Mouse (Mus musculus) left cerebral cortex, postnatal 4 days (tissue): ENCODE measurements at regions not wholly inside any gene's neighbourhood (a gene's known extent, or its start where the extent isn't known, plus 50 kb on each side); places are given as distances from the start of the nearest gene placed in this dataset.

Experiments
- DNase-seq: peaks from one replicate; pipeline ENCODE4 v3.0.0-alpha.2; 2022
- intact Hi-C: fragments of 180-260 bp; cut with DNase I; formaldehyde crosslinking; loops from one replicate; pipeline ENCODE4 v1.15.1; 2025

DNA sequence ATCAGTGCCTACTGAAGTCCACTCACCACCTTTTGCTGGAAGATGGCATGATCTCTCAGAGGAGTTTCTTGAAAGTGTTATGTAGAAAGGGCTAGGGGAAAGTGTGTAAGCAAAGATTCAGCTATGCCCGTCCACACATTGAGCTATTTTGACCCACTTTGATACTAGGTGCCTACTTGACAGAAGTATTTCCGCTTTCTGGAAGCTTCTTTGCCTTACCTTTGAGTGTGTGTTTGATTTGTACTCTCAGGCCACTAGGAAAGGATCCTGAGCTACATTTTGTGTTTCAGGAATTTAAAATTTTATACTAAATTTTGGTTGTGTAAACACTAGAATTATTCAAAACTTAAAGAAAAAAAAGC is 287.5 kb downstream of the Gm11361 start:
- DNase-seq: no peak
- intact Hi-C loops: no loop called here

DNA sequence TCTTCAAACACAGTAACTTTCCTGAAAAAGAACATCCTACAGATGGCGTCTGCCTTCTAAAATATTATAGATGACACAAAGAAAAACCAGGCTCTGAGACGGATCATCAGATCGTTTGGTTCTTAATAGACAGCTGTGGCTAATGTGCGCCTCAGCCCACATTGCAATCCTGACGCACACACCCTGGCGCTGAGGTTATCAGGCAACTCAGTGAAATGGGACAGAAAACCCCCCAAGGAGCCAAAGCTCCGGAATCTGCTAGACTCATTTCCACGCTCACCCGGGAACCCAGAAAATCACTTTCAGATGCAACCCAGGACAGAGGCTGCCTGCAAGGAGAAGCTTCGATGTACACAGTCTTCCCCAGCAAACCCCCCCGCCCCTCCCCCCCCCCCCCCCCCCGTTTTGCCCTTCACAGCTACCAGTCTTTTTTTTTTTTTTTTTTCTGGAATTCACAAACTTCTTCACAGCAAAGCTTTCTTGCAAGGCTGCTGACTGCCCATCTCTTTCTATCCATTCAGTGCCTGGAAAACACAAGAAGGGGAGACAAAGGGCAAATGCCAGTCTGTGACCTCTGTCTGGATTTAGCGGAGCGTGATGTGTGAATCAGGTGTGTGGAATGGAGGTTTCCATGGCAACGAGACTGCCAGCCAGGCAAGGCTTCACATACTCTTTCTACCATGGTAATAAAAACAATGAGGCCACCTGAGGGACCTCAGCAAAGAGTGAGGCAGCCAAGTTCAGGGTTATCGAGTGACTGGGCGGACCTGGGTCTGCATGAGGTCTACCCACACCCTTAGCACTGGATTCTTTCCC is 286.9 kb downstream of the Gm11361 start:
- intact Hi-C loops: no loop called here
- DNase-seq: peak; percentile 47

DNA sequence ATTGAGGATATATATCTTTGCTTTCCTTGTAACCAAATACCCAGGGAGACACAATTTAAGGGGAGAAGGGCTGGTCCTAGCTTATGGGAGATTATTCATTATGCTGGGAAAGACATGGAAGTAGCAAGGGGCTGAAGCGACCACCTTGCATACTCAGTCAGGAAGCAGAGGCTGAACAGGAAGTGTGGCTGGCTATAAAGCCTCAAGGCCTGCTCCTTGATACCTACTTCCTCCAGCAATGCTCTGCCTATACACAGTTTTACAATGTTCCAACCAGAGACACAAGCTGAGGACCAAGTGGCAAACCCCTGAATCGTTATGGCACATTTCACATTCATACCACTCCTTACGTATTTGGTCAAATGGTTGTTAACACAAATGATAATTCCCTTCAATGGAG is 284.3 kb downstream of the Gm11361 start:
- intact Hi-C loops: no loop called here
- no peak for DNase-seq

DNA sequence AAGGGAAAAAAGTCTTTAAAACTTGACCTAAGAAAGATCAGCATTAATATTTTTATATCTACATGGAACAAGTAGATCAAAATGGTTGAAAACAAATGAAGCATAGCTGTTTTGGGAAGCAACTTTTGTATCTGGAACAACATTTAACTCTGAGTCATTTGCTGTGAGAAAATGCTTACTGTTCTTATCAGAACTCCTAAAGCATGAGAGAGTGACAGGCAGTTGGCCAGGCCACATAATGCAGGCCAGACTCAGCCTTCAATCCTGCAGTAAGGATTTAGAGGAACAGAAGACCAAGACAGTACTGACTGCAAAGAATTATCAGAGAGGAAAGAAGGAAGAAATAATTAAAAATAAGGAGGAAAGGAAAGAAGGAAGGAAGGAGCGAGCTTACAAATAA is 275.8 kb downstream of the Gm11361 start:
- no peak for DNase-seq
- intact Hi-C loops: no loop called here

DNA sequence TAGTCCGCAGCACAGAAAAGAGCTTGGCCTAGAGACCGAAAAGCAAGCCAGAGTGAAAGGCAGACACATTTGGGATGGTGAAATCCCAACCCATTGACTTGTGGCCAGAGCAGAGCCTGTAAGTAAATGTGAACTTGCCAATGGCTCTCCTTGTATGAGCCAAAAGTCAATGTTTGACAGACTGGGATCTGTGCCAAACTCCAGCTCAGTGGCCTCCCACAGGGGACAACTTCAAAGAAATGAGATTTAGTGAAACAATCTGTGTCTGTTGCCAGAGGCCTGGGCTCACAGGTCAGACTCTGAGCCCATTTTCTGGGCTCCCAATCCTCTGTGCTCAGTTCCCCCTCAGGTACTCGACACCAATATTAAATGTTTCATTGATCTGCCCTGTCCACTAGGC is 274.9 kb downstream of the Gm11361 start:
- DNase-seq: peak; percentile 85
- intact Hi-C loops: no loop called here

DNA sequence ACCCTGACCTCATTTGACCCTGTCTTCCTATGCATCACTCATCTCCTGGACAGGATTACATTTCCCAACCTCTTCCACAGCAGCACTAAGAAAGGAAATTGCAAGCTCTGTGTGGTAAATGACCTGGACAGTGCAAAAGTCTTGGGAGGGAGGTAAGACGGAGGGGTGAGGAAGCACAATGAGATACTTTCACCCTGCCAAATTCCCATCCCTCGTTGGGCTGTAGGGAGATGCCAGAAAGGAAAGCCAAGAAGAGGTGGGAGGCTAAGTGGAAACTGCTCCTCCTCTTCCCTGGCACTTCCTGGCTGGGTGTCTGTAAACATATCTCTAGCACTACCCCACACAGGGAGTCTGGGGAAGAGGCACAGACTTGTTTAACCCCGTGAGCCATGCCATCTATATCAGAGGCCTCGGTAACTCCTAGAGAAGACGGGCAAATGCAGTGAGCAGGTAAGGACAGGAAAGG is 274.2 kb downstream of the Gm11361 start:
- intact Hi-C loops: no loop called here
- peak; percentile 28 for DNase-seq

DNA sequence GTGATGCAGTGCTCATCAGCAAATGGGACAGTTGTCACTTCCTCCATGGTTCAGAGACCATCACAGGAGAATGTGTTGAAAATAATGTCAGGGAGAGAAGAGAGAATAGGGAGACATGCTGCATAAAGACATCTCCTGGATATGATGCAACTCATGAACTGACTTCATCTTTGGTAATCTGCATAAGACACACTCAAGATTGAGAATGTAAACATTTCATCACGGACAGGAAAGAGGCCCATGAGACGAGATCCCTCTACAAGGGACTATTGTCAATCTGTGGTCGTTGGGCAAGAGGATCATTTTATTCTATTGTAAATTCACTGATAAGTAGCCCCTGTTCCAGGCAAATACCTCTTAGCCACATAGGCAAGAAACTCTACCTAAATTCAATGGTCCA is 273.6 kb downstream of the Gm11361 start:
- intact Hi-C loops: no loop called here
- no peak for DNase-seq

DNA sequence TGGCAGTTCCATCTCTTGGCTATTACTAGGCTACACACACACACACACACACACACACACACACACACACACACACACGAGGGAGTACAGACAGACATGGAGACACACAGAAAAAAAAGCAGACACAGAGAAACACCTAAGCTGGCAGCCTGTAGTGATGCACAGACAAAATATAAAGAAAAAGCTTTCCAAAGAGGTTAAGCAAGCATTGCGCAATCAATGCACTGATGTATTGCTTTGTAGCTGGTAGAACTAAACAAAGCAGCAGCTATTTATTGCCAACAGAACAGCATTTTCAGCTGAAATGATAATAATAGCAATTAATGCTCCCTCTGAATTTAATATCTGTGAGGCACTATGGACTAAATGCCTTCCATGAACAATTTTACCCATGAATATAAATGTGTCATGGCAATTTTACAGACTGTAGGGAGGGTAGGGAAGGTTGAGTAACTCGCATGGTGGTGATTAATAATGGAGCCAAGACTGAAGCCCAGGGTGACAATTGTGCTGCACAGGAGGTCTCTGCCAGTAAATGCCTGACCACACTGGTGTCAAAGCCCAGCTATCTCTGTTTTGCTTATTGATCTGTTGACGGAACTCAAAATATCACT is 271.7 kb downstream of the Gm11361 start:
- no peak for DNase-seq
- intact Hi-C loops: no loop called here

DNA sequence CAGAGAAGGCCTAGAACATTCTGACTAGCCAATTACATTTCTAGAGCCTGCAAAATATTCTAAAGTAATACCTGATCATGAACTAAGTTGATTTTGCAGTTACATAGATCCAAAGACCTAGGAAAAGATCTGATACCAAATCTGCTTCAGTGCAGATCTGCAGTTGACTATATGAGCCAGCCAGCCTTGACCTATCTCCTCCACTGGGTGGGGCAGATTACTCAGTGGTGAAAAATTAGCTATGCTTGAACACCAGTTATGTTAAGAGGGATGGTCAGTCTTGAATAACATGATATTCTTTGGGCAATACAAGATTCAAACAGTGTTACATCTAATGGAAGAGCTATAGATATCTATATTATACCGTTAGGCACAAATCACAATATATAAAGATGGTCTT is 269.0 kb downstream of the Gm11361 start:
- intact Hi-C loops: no loop called here

DNA sequence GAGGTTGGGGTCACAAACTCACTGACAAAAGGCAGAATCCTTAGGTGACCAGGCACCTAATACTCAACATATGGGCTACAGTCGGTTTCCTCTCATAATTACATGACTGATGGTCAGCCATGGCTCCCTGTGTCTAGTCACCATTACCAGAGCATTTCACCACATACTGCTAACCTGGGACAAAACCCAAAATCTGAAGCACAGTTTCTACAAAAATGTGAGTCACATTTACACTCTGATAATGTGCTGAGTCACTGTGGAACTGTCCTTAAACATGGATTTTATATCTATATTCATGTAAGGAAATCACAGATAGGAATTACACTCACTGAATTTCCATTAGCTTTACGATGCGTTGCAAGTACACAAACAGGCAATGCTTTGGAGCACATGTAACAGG is 267.1 kb downstream of the Gm11361 start:
- DNase-seq: no peak
- intact Hi-C loops: no loop called here

More for the DNA sequence above, 269.0 kb downstream of the Gm11361 start:
- DNase-seq: no peak

DNA sequence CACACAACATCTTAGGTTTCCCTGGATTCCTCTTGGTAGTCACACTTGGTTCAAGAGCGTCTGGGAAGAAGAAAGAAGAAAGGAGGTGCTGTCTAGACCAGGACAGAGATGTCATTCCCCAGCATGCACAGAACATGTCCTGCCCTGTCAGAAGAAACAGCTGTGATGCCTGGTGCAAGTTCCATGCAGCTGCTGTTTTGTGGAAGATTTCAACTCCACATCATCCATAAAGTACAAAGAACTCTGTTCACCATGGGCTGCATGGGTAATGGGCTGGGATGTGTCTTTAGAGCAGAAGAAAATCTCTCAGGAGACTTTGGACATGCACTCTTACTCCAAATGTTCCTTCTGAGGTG is 262.8 kb downstream of the Gm11361 start:
- intact Hi-C loops: no loop called here

DNA sequence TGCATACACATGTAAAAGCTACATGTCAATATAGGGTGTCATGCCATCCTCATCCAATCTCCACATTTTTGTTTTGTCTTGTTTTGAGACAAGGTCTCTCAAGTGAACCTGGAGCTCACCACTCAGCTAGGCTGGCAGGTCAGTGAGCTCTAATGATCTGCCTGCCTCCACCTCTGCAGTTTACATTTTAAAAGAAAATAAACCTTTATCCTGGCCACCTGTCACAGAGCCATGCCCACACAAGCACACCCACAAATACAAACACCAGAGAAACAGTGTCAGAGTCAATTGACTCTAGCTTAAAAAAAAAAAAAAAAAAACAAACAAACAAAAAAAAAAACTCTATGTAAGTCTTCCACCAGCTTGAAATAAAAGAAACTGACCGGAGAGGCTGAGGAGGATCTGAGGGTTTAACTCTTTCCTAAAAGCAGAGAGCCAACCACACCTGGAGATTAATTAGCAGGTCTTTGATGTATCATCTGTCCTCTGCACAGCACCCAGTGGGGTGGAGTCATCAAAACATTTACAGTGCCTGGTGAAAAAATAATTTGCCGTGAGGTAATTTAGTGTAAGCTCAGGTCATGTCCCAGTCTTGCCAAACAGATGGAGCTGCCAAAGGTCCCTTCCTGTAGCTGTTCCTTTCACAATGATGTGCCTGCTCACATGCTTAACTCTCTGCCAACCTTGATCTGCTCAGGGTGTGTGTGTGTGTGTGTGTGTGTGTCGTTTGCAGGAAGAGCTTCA is 262.2 kb downstream of the Gm11361 start:
- no peak for DNase-seq

More for the DNA sequence above, 262.8 kb downstream of the Gm11361 start:
- no peak for DNase-seq

DNA sequence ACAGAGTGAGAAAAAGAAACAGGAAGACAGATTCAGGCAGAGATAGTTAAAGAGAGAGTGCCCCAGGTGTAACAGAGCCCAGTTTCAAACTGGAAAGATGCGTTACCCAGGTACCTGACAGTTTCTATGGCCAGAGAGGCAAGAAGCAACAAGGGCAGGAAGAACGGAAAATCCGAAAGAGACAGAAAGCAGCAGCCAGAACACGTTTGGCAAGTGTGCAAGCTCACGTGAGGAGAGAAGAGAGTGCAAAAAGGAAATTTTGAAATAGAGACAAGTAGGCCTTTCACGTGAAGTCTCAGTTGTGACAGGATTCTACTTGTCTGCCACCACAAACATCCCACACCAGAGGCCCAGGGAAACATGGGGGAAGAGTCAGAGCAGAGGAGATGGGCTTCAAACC is 259.8 kb downstream of the Gm11361 start:
- DNase-seq: no peak

More for the DNA sequence above, 262.2 kb downstream of the Gm11361 start:
- intact Hi-C loops: no loop called here

DNA sequence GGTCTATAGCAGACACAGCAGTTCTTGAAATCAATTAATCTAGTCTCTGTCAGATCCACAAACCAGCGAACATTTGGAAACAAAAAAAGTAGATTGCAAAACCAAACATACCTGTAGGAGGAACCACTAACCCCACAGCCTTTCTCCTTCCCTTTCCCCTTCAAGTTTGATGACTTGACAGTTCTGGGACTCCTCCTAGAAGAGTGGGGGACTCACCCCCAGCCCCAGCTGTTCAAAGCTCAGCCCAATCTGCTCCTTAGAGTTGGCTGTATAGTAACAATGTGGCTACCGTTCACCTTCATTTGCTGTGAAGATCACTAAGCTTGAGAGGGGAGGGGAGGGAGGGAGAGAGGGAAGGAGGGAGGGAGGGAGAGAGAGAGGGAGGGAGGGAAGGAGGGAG is 259.3 kb downstream of the Gm11361 start:
- intact Hi-C loops: no loop called here
- no peak for DNase-seq

More for the DNA sequence above, 259.8 kb downstream of the Gm11361 start:
- intact Hi-C loops: no loop called here

DNA sequence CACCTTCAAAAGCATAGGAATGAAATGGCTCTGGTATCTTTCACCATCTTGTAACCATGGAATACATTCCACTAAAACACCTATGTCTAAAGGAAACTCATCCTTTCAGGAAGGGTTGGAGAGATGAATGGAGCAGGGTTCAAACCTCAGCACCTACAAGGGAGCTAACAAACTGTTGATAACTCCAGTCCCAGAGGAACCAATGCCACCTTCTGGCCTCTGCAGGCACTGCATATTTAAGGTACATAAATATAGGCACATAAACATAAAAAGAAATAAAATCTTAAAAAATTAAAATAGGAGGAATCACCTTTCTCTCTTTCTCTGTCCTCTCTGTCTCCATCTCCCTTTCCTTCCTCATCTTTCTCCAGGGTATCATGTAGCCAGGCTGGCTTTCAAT is 256.9 kb downstream of the Gm11361 start:
- intact Hi-C loops: no loop called here
- no peak for DNase-seq

DNA sequence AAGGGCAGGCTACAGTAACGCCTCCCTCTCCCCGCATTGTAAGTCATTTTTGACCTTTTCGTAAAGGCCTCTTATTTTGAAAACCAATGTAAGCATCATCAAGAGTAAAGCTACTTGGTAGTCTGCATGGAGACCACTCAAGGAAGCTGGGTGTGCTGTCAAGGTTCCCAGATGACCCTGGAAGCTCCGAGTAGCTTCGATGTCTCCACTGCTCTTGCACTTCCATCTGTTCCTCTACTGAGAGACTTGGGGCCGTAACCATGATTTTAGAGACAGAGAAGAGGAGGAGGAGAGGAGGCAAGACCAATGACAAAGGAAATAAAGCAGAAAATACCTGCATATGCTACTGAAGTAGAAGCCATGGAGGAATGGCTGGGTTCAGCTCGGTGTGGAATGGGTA is 256.0 kb downstream of the Gm11361 start:
- DNase-seq: no peak
- intact Hi-C loops: no loop called here

DNA sequence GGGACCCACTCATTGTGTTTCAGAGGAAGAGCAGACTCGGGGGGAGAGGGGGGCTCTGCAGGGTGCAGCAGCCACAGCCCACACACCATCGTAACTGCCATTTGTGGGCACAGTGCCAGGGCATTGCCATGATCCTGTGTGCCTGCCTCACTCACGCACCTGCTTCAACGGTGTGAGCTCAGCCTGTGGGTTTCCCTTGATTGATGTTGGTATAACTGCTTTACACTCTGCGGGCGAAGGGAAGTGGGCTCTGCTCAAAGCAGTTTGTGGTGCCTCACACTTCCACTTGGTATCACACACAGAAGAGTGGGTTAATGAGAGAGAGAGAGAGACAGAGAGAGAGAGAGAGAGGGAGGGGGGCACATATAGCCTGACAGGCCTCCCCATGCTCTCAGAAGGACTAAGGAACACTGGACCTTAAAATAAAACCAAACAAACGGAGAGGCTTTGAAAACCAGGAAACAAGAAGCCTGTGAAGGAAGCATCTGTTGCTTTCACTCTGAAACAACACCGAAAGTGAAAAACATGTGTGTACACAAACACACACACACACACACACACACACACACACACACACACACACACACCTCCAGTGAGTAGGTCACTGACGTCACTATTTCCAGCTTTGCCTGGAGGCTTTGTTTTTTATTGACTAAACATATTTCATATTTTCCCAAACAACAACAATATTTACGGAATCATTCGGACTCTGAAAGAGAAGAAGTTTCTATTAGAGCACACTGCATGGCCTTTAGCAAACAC is 255.4 kb downstream of the Gm11361 start:
- peak; percentile 75 for DNase-seq
- intact Hi-C loops: no loop called here

DNA sequence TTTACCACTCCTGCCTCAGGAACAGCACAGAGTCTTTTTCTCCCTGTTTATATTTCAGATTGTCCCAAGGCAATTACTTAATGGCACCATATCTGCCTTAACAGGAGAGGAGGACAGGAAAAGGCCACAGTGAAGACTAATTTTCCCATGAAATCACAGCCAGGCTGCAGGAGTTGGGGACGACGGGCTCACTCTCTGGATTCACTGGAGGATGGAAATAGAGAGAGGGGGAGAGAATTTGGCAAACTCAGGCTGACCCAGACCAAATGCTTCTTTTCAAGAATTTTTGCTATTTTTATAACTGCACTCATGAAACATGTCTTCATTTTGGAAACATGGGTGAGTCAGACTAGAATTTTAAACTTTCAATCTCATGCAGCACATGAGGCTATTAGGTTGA is 250.9 kb downstream of the Gm11361 start:
- DNase-seq: no peak
- intact Hi-C loops: no loop called here

DNA sequence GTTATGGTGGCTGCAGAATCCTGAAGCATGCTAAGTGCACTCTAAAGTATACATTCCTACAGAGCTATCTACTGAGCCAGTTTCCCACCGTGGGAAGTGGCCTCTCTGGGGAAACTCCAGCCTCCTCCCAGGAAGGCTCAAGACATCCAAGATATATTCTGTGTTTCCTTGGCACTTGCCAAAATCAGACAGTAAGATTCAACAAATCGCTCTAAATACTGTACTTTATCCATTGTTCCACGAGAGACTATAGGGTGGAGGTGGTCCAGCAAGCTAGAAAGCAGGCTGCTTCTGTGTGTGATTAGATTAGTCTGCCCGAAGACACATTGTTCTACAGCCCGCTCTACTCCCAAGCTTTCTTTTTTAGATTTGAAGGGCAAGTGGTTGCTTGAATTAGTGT is 250.5 kb downstream of the Gm11361 start:
- intact Hi-C loops: no loop called here
- no peak for DNase-seq

DNA sequence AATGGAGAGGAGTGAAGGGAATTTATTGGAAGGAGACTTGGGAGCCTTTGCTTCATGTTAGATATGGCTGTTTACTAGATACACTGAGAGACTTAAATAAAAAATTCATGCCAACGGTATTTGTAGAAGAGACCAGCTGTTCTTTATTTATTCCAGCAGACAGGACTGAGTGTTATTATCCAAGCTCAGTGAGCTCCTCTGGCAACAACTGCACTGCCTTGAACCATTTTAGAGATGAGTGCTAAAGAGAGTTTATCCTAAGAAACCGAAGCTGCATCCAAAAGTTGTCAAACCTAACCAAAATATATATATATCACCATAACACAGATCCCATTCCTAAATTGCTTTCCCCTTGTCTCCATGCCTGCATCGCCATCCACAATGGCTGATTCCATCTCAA is 247.0 kb downstream of the Gm11361 start:
- intact Hi-C loops: no loop called here
- no peak for DNase-seq

DNA sequence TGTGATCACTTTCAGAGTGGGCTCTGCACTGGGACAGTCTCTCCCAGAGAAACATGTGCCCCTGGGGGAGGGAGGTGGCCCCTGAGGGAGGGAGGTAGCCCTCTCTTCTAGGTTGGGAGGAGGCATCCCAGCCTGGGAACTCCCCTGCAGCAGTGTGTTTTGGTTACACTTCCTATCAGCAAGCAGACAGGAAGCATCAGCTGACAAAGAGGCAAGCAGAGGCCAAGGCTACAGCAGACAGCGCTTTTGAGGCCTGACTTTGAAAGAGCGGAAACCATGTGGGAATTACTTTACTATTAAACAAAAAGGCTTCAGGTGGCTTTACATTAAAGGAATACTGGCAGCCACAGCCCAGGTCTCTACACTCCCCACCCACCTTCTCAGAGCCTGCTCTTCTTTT is 244.8 kb downstream of the Gm11361 start:
- intact Hi-C loops: no loop called here
- DNase-seq: no peak
